Mouse (Mus musculus) CH12.LX (cell line): ENCODE results near the gene 1700088E04Rik.

Source experiments
- CTCF ChIP-seq, 2 experiments: IDR thresholded peaks in 1 of 2; conservative IDR thresholded peaks in 1 of 2; 2 replicates each; pipeline ENCODE4 v1.5.1; 2011 to 2012; ENCODE audit warnings: low read depth in 2 of 2, low read length in 2 of 2, improper control_type of control experiment in 1 of 2, inconsistent platforms in 1 of 2, mild to moderate bottlenecking in 1 of 2, moderate library complexity in 1 of 2
- EP300 ChIP-seq: IDR thresholded peaks from 2 replicates; pipeline ENCODE4 v1.6.1; 2011; ENCODE audit warnings: low read length, improper control_type of control experiment
- KAT2A ChIP-seq: IDR thresholded peaks from 2 replicates; pipeline ENCODE4 v1.6.1; 2012; ENCODE audit warnings: low read length, improper control_type of control experiment, inconsistent platforms; ENCODE audit not compliant: insufficient replicate concordance
- MAFK ChIP-seq: IDR thresholded peaks from 2 replicates; pipeline ENCODE4 v1.6.1; 2011; ENCODE audit warnings: low read length, improper control_type of control experiment; ENCODE audit not compliant: insufficient replicate concordance
- MAX ChIP-seq: IDR thresholded peaks from 2 replicates; pipeline ENCODE4 v1.6.1; 2011; ENCODE audit warnings: low read length, improper control_type of control experiment
- MEF2A ChIP-seq: IDR thresholded peaks from 2 replicates; pipeline ENCODE4 v1.6.1; 2014; ENCODE audit warnings: low read depth, mild to moderate bottlenecking, inconsistent platforms, low read length, improper control_type of control experiment, borderline replicate concordance
- SIN3A ChIP-seq: IDR thresholded peaks from 2 replicates; pipeline ENCODE4 v1.6.1; 2012; ENCODE audit warnings: low read length, improper control_type of control experiment, inconsistent platforms
- ZMIZ1 ChIP-seq: IDR thresholded peaks from 2 replicates; pipeline ENCODE4 v1.6.1; 2012; ENCODE audit warnings: low read depth, mild to moderate bottlenecking, inconsistent platforms, low read length, improper control_type of control experiment
- ZNF384 ChIP-seq: IDR thresholded peaks from 2 replicates; pipeline ENCODE4 v1.6.1; 2012; ENCODE audit warnings: low read depth, low read length, improper control_type of control experiment, inconsistent platforms

DNA sequence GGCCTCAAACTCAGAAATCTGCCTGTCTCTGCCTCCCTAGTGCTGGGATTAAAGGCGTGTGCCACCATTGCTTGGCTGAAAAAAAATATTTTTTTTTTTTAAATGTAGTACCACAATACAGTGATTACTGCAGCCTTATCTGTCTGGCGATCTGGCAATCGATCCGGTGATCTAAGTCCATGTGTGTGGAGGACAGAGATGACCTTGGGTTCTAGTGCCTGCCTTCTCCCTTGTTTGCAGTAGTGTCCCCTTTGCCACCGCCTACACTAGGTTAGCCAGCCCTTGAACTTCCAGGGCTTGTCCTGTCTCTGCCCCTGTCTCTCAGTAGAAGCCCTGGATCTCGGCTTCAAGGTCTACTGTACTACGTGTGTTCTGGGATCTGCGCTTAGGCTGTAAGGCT, 46.8 kb upstream of the 1700088E04Rik start:
- TF ChIP-seq MAX, result no peak
- no peak for TF ChIP-seq KAT2A
- no peak for TF ChIP-seq MEF2A
- TF ChIP-seq EP300, result no peak
- TF ChIP-seq CTCF (conservative IDR thresholded peaks at IDR 0.05 in 1 of 2, IDR thresholded peaks at IDR 0.05 in 1 of 2; ENCODE audit: low read depth in 2 of 2, low read length in 2 of 2), result no peak
- no peak for TF ChIP-seq ZMIZ1
- TF ChIP-seq SIN3A, result no peak
- no peak for TF ChIP-seq ZNF384
- no peak for TF ChIP-seq MAFK
